In the genomic region with DNA sequence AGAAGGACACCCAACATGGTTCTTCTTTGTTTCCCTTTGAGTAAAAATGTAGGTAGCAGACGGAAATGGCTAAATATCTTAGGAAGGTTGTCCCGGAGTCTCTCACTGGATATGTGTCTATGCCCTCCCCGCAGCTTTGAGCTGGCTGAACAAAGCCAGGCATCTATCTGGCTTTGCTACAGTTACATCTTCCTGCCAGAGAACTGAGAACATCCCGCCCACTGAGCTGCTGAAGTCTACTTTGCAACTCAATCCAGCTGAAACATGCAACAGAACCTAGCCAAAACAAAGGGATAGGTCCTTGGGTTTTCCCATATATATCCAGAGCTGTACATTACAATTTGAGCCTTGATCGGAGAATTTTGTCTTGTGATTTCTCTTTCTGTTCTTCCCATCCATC, we compare ENCODE assay signal across 26 mouse cellular contexts.
"Had no signal": no experiment of that assay in that cellular context is flagged by ENCODE, and none has a peak within 500 bp of the region (broad histone marks: within the 10 kb centered on the region; RNA-seq: fewer than 3 reads in every experiment).

No protein-coding gene starts in this region.

- H3K27ac ChIP-seq: gastrocnemius, adult 2 months; heart, embryonic 10.5 days; hindbrain, embryonic 10.5 days; hindbrain, embryonic 13.5 days; hindbrain, embryonic 15.5 days; hindbrain, postnatal 0 days; kidney, embryonic 15.5 days; kidney, postnatal 0 days; limb, embryonic 13.5 days; limb, embryonic 15.5 days; liver, embryonic 12.5 days had no signal

- ATAC-seq: hindbrain, postnatal 0 days; intestine, embryonic 16.5 days; liver, embryonic 12.5 days had no signal

- H3K27me3 ChIP-seq: heart, embryonic 12.5 days; hindbrain, embryonic 13.5 days; hindbrain, embryonic 15.5 days; kidney, embryonic 15.5 days; limb, embryonic 13.5 days; limb, embryonic 15.5 days; liver, embryonic 12.5 days had no signal

- H3K9ac ChIP-seq: heart, embryonic 12.5 days; hindbrain, embryonic 13.5 days; hindbrain, embryonic 15.5 days; kidney, embryonic 15.5 days; limb, embryonic 13.5 days; limb, embryonic 15.5 days; liver, embryonic 12.5 days had no signal

- H3K4me2 ChIP-seq: heart, embryonic 12.5 days; hindbrain, embryonic 13.5 days; hindbrain, embryonic 15.5 days; kidney, embryonic 15.5 days; limb, embryonic 13.5 days; limb, embryonic 15.5 days; liver, embryonic 12.5 days had no signal

- H3K4me1 ChIP-seq: heart, embryonic 10.5 days; hindbrain, embryonic 10.5 days; hindbrain, embryonic 13.5 days; hindbrain, embryonic 15.5 days; kidney, embryonic 15.5 days; limb, embryonic 13.5 days; limb, embryonic 15.5 days; liver, embryonic 12.5 days had no signal

- H3K36me3 ChIP-seq: heart, embryonic 10.5 days; heart, embryonic 12.5 days; hindbrain, embryonic 10.5 days; hindbrain, embryonic 13.5 days; hindbrain, embryonic 15.5 days; kidney, embryonic 15.5 days; limb, embryonic 13.5 days; limb, embryonic 15.5 days; liver, embryonic 12.5 days had no signal

- H3K4me3 ChIP-seq: gastrocnemius, adult 2 months; heart, embryonic 10.5 days; heart, embryonic 12.5 days; hindbrain, embryonic 10.5 days; hindbrain, embryonic 13.5 days; hindbrain, embryonic 15.5 days; kidney, embryonic 15.5 days; limb, embryonic 13.5 days; limb, embryonic 15.5 days; liver, embryonic 12.5 days had no signal

- H3K9me3 ChIP-seq: heart, embryonic 10.5 days; heart, embryonic 12.5 days; hindbrain, embryonic 10.5 days; hindbrain, embryonic 13.5 days; hindbrain, embryonic 15.5 days; kidney, embryonic 15.5 days; limb, embryonic 15.5 days; liver, embryonic 12.5 days had no signal

- DNase-seq: gastrocnemius, adult 2 months; gastrocnemius, postnatal 10 days; gastrocnemius, postnatal 25 days; heart, adult 18-20 months; heart, postnatal 10 days; heart, postnatal 4 days; kidney, adult 11 months; kidney, adult 2 months; kidney, adult 9 months; kidney, postnatal 14 days; kidney, postnatal 36 days; layer of hippocampus, adult 9-11 months; layer of hippocampus, postnatal 36 days; left cerebral cortex, postnatal 4 days had no signal
